Mouse (Mus musculus) ovary, postnatal 14 days (tissue): ENCODE data around the gene Sirpb1c.
"Not testable (repeated sequence)": the region's sequence is repeated elsewhere in the genome, so short reads cannot be mapped to it uniquely, and the experiment has no call there.

Experiments used
- DNase-seq: peaks from one replicate; pipeline ENCODE4 v3.0.0; 2022; ENCODE audit warnings: low spot score

The Sirpb1c gene

GRCm38 (mm10) chr3:15848280-15848679 is at the start of gene Sirpb1c:
Sirpb1c (minus strand) TSS chr3:15848528.
- DNase-seq: not testable (repeated sequence)

DNA sequence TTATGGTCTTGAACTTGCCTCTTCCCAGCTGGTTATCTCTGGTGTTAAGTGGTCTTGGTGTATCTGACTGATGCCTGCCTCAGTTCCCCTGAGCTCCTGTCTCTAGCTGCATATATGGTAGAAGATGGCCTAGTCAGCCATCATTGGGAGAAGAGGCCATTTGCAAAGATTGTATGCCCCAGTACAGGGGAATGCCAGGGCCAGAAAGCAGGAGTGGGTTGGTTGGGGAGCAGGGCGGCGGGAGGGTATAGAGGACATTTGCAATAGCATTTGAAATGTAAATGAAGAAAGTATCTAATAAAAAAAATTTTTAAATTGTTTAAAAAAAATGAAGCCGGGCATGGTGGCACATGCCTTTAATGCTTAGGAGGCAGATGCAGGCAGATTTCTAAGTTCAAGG is 38.1 kb upstream of the Sirpb1c start:
- DNase-seq: no peak

GRCm38 (mm10) chr3:15855773-15856172 is 7.4 kb upstream of the Sirpb1c start:
- not testable (repeated sequence) for DNase-seq

DNA sequence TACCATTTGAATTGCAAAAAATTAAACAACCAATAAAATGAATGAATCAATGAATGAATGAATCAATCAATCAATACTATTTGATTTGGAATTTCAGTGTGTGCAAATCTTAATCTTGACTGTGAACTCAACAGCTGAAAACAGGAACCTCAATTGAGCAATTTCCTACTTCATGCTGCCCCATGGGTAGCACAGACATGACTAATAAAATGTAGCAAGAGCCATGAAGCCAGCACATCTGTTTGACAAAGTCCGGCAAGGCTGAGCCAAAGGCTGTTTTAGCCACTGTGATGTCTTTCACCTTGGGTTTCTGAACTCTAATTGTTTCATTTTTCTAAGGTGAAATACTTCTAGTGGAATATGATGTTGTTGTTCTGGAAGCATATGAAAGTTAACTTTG is 1.6 kb upstream of the Sirpb1c start:
- no peak for DNase-seq

- no peak for DNase-seq
Observed at GRCm38 (mm10) chr3:15847332-15848047, 838 bp downstream of the Sirpb1c start.

- DNase-seq: not testable (repeated sequence)
Observed at GRCm38 (mm10) chr3:15773642-15774041, 74.7 kb downstream of the Sirpb1c start.
